8 mouse cellular contexts compared by ENCODE assay signal in genomic region chr9:44494863-44495809, GRCm38 (mm10). TPM values are rescaled to one million over a fixed set of nuclear protein-coding genes. Genes with fewer than 3 reads are reported as not detected.
DNase-seq lines count a peak whose midpoint lies in the region; ATAC-seq lines count a peak whose summit lies in the region.

No protein-coding gene starts in this region.

- peak; percentile 15 for ATAC-seq in granulocyte monocyte progenitor cell, adult 5-6 weeks (replicated peaks; ENCODE audit: poor library complexity, severe bottlenecking)

- DNase-seq in adrenal gland, adult 8-10 months = peak; percentile 15
- DNase-seq in adrenal gland, postnatal 25 days = no peak
- peak; percentile 65 to 71 for DNase-seq in right cerebral cortex, postnatal 10 days (ENCODE audit: low spot score in 2 of 2)
- DNase-seq in right cerebral cortex, adult 18-20 months = no peak
- DNase-seq in kidney, postnatal 10 days = peak; percentile 45
- peak; percentile 46 for DNase-seq in naive thymus-derived CD4-positive, alpha-beta T cell, adult 2 months (ENCODE audit: low read depth)
- DNase-seq in left cerebral cortex, adult 9 months (ENCODE audit: low spot score in 2 of 2) = no peak

RNA-seq across cellular contexts. Expression of gene Bcl9l, which starts 12.5 kb away (rescaled TPM):
- total RNA-seq in adrenal gland, adult 8-10 months (2022) = 10 to 100 TPM; 48.9 to 76.1 (median 66.7) TPM
- 56.0 and 82.0 TPM in 2 replicates for total RNA-seq in adrenal gland, postnatal 25 days (2021)
- 8.7 and 13.0 TPM in 2 replicates for total RNA-seq in granulocyte monocyte progenitor cell, adult 5-6 weeks (2014; fragmentation: Nextera tagmentation)
- 1.6 and 2.6 TPM in 2 replicates for total RNA-seq in granulocyte monocyte progenitor cell, adult 5-6 weeks (2017)

RNA-seq across cellular contexts. Expression of gene Upk2, which starts 40.4 kb away (rescaled TPM):
- not detected for total RNA-seq in adrenal gland, adult 8-10 months (2022)
- not detected in 2 replicates for total RNA-seq in adrenal gland, postnatal 25 days (2021)
- total RNA-seq in granulocyte monocyte progenitor cell, adult 5-6 weeks (2014; fragmentation: Nextera tagmentation) = not detected in 2 replicates
- total RNA-seq in granulocyte monocyte progenitor cell, adult 5-6 weeks (2017) = not detected in 2 replicates

RNA-seq across cellular contexts. Expression of gene Foxr1, which starts 54.2 kb away (rescaled TPM):
- not detected for total RNA-seq in adrenal gland, adult 8-10 months (2022)
- not detected in 2 replicates for total RNA-seq in adrenal gland, postnatal 25 days (2021)
- not detected in 2 replicates for total RNA-seq in granulocyte monocyte progenitor cell, adult 5-6 weeks (2014; fragmentation: Nextera tagmentation)
- not detected in 2 replicates for total RNA-seq in granulocyte monocyte progenitor cell, adult 5-6 weeks (2017)

Comparison
In these comparisons a context has a peak if more than half of its experiments do, and no peak if none do; other contexts are left out.
1. DNase-seq: peak in adrenal gland, adult 8-10 months (single experiment), right cerebral cortex, postnatal 10 days (2 of 2), kidney, postnatal 10 days (single experiment) and naive thymus-derived CD4-positive, alpha-beta T cell, adult 2 months (single experiment); none in adrenal gland, postnatal 25 days (single experiment), right cerebral cortex, adult 18-20 months (single experiment) and left cerebral cortex, adult 9 months (0 of 2).